ENCODE assay signal across 25 mouse cellular contexts in the genomic region with DNA sequence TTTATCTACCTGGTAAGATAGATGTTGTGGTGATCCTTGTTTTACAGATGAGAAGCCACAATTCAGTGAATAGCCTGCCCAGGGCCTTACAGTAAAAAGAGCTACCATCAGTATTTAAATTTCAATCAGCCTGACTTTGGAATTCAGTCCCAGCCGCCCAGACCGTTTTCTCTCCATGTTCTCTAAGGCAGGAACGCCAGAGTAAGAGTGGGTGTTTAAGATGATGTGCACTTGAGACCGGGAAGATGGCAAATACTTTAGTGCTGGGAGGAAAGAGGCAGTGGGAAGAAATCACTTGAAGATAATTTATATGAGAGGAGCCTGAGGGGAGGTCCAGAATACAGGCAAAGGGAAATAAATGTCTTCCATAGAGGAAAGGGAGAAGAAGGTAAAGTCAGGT. TPM values are rescaled to one million over a fixed set of nuclear protein-coding genes. Genes with fewer than 3 reads are reported as not detected.
DNase-seq lines count a peak whose midpoint lies in the region.
"Had no signal": no experiment of that assay in that cellular context is flagged by ENCODE, and none has a peak within 500 bp of the region (broad histone marks: within the 10 kb centered on the region; RNA-seq: fewer than 3 reads in every experiment).

No protein-coding gene starts in this region.

- peaks cover 100% of the 10 kb centered on the region for H3K79me2 ChIP-seq in macrophage (ENCODE audit: inconsistent target)

- peak overlapping the region; percentile 50 for H3K27ac ChIP-seq in macrophage
- H3K27ac ChIP-seq: embryonic facial prominence, embryonic 12.5 days; forebrain, embryonic 15.5 days; hindbrain, embryonic 12.5 days had no signal

- DNase-seq in frontal cortex, postnatal 36 days (ENCODE audit: low spot score in 2 of 2) = peak; percentile 23 to 26
- DNase-seq in frontal cortex, postnatal 10 days (ENCODE audit: low spot score in 2 of 2) = no peak
- peak; percentile 20 to 67 for DNase-seq in left cerebral cortex, postnatal 25 days (ENCODE audit: low spot score in 2 of 2)
- DNase-seq in left cerebral cortex, postnatal 10 days (ENCODE audit: extremely low spot score in 1 of 2, low spot score in 2 of 2) = no peak
- DNase-seq in right cerebral cortex, adult 18-20 months = peak; percentile 45
- DNase-seq in right cerebral cortex, postnatal 25 days = no peak
- DNase-seq in natural killer cell, adult 2 months (ENCODE audit: low spot score in 2 of 2) = no peak
- DNase-seq: adrenal gland, postnatal 14 days; cerebellum, adult 11 months; cerebellum, adult 8-10 months; cerebellum, postnatal 14 days; gastrocnemius, postnatal 36 days; heart, adult 18-20 months; heart, postnatal 10 days; heart, postnatal 4 days had no signal

- H3K36me3 ChIP-seq in macrophage (ENCODE audit: inconsistent target) = peaks cover 53% of the 10 kb centered on the region
- H3K36me3 ChIP-seq: forebrain, embryonic 15.5 days had no signal

- intact Hi-C loops in left cerebral cortex, postnatal 25 days (cut with DNase I) = no loop called here
- intact Hi-C loops in left cerebral cortex, postnatal 10 days (cut with DNase I) = no loop called here

- WGBS in macrophage (ENCODE audit: missing documents) = 96% methylated on average over 4 of the region's 4 CpGs

- H3K4me3 ChIP-seq in macrophage (ENCODE audit: inconsistent target) = no peak overlapping the region
- H3K4me3 ChIP-seq: embryonic facial prominence, embryonic 12.5 days; forebrain, embryonic 15.5 days; heart, embryonic 10.5 days; hindbrain, embryonic 12.5 days had no signal

RNA-seq across cellular contexts. Expression of a gene that starts 10.4 kb away (rescaled TPM):
- 1 to 10 TPM; 3.9 to 4.4 TPM for total RNA-seq in left cerebral cortex, postnatal 25 days (2021)
- total RNA-seq in left cerebral cortex, postnatal 10 days (2021) = 1 to 10 TPM; 2.7 to 3.6 TPM
- total RNA-seq in macrophage (2018; cell fraction: chromatin; rRNA removed) = 1 to 10 TPM in 23 of 26 experiments, under 1 TPM in 2, not detected in 1; 0.57 to 9.3 (median 3.9) TPM
- total RNA-seq in macrophage (2018; cell fraction: cytosol; rRNA removed) = 1 to 10 TPM; 2.9 to 6.7 (median 4.3) TPM
- 1 to 10 TPM; 1.4 to 8.6 (median 3.1) TPM for total RNA-seq in macrophage (2018; cell fraction: nucleus; rRNA removed)
- polyA plus RNA-seq in macrophage (2018) = 4.2 to 5.7 TPM (median 5.0 TPM) in 3 replicates
- total RNA-seq: common myeloid progenitor, adult 5-6 weeks had no signal
- polyA plus RNA-seq: activated CD4-positive, CD25-positive, alpha-beta regulatory T cell, adult 4 months; embryonic facial prominence, embryonic 12.5 days; forebrain, embryonic 11.5 days; hindbrain, embryonic 12.5 days had no signal

RNA-seq across cellular contexts. Expression of a gene that starts 10.7 kb away (rescaled TPM):
- 10 to 100 TPM; 49.4 to 49.5 TPM for total RNA-seq in left cerebral cortex, postnatal 25 days (2021)
- total RNA-seq in left cerebral cortex, postnatal 10 days (2021) = 10 to 100 TPM; 33.4 to 34.2 TPM
- total RNA-seq in macrophage (2018; cell fraction: chromatin; rRNA removed) = 100 to 1,000 TPM in 19 of 26 experiments, 10 to 100 TPM in 7; 71.9 to 287 (median 128) TPM
- total RNA-seq in macrophage (2018; cell fraction: cytosol; rRNA removed) = 1,000 to 10,000 TPM in 13 of 26 experiments, 100 to 1,000 TPM in 13; 647 to 1,881 (median 1,128) TPM
- total RNA-seq in macrophage (2018; cell fraction: nucleus; rRNA removed) = 1,000 to 10,000 TPM in 2 of 26 experiments, 100 to 1,000 TPM in 24; 203 to 1,284 (median 683) TPM
- 1,167 to 1,761 TPM (median 1,697 TPM) in 3 replicates for polyA plus RNA-seq in macrophage (2018)

RNA-seq across cellular contexts. Expression of a gene that starts 27.6 kb away (rescaled TPM):
- total RNA-seq in left cerebral cortex, postnatal 25 days (2021) = 10 to 100 TPM; 25.0 to 29.1 TPM
- total RNA-seq in left cerebral cortex, postnatal 10 days (2021) = 10 to 100 TPM; 37.5 to 40.1 TPM
- total RNA-seq in macrophage (2018; cell fraction: chromatin; rRNA removed) = under 1 TPM in 1 of 26 experiments, not detected in 25; 0.44 TPM
- total RNA-seq in macrophage (2018; cell fraction: cytosol; rRNA removed) = under 1 TPM in 1 of 26 experiments, not detected in 25; under 0.01 TPM
- total RNA-seq in macrophage (2018; cell fraction: nucleus; rRNA removed) = under 1 TPM in 1 of 26 experiments, not detected in 25; 0.27 TPM
- polyA plus RNA-seq in macrophage (2018) = not detected in 3 replicates
- total RNA-seq: common myeloid progenitor, adult 5-6 weeks; gastrocnemius, adult 8-10 months; gastrocnemius, postnatal 36 days; heart, adult 18-20 months; heart, postnatal 10 days; MEL had no signal
- polyA plus RNA-seq: activated CD4-positive, CD25-positive, alpha-beta regulatory T cell, adult 4 months; heart, embryonic 10.5 days had no signal

Comparison
In these comparisons a context has a peak if more than half of its experiments do, and no peak if none do; other contexts are left out.
1. DNase-seq: peak in frontal cortex, postnatal 36 days (2 of 2), left cerebral cortex, postnatal 25 days (2 of 2) and right cerebral cortex, adult 18-20 months (single experiment); none in frontal cortex, postnatal 10 days (0 of 2), left cerebral cortex, postnatal 10 days (0 of 2), right cerebral cortex, postnatal 25 days (single experiment) and natural killer cell, adult 2 months (0 of 2).